Mouse (Mus musculus) lung, adult 18-20 months (tissue): ENCODE results near the gene Alox5ap.

Experiments
- DNase-seq, 2 experiments: peaks; one replicate each; pipeline ENCODE4 v3.0.0; 2022; ENCODE audit warnings: mixed read lengths in 2 of 2

Alox5ap gene

GRCm38 (mm10) chr5:149261449-149261848, 3.1 kb upstream of the Alox5ap start:
- no peak for DNase-seq

GRCm38 (mm10) chr5:149261866-149262265, 2.7 kb upstream of the Alox5ap start:
- DNase-seq, result no peak

- peak; percentile 43 to 45 for DNase-seq
Observed at GRCm38 (mm10) chr5:149264878-149265279, 312 bp downstream of the Alox5ap start.

- no peak for DNase-seq
Observed at GRCm38 (mm10) chr5:149266761-149267221, 2.2 kb downstream of the Alox5ap start.

GRCm38 (mm10) chr5:149267493-149267892, 2.9 kb downstream of the Alox5ap start:
- no peak for DNase-seq

GRCm38 (mm10) chr5:149271291-149271690, 6.7 kb downstream of the Alox5ap start:
- DNase-seq, result no peak

- DNase-seq, result peak; percentile 53 to 63
Observed at GRCm38 (mm10) chr5:149272535-149272934, 8.0 kb downstream of the Alox5ap start.

- peak; percentile 60 to 70 for DNase-seq
Observed at GRCm38 (mm10) chr5:149274390-149275104, 10.0 kb downstream of the Alox5ap start.

- DNase-seq, result no peak
Observed at GRCm38 (mm10) chr5:149275105-149275494, 10.5 kb downstream of the Alox5ap start.

- DNase-seq, result no peak
Observed at GRCm38 (mm10) chr5:149277529-149277928, 13.0 kb downstream of the Alox5ap start.

- DNase-seq, result no peak
Observed at GRCm38 (mm10) chr5:149279273-149279844, 14.8 kb downstream of the Alox5ap start.

GRCm38 (mm10) chr5:149283009-149283408, 18.4 kb downstream of the Alox5ap start:
- DNase-seq, result no peak

GRCm38 (mm10) chr5:149283821-149284220, 19.3 kb downstream of the Alox5ap start:
- DNase-seq, result no peak

- DNase-seq, result peak in 1 of 2 experiments; percentile 6
Observed at GRCm38 (mm10) chr5:149286021-149286420, 21.5 kb downstream of the Alox5ap start.

- DNase-seq, result peak in 1 of 2 experiments; percentile 13
Observed at GRCm38 (mm10) chr5:149287148-149288038, 22.8 kb downstream of the Alox5ap start.

- DNase-seq, result no peak
Observed at GRCm38 (mm10) chr5:149291266-149291665, 26.7 kb downstream of the Alox5ap start.

GRCm38 (mm10) chr5:149293071-149293470, 28.5 kb downstream of the Alox5ap start:
- DNase-seq, result no peak

- DNase-seq, result no peak
Observed at GRCm38 (mm10) chr5:149296808-149297207, 32.2 kb downstream of the Alox5ap start.

- DNase-seq, result no peak
Observed at GRCm38 (mm10) chr5:149297464-149297863, 32.9 kb downstream of the Alox5ap start.

GRCm38 (mm10) chr5:149298234-149298633, 33.7 kb downstream of the Alox5ap start:
- no peak for DNase-seq

- DNase-seq, result peak; percentile 47 to 52
Observed at GRCm38 (mm10) chr5:149312884-149313652, 48.5 kb downstream of the Alox5ap start.

- DNase-seq, result no peak
Observed at GRCm38 (mm10) chr5:149314514-149315081, 50.0 kb downstream of the Alox5ap start.
